Mouse (Mus musculus) activated CD4-positive, CD25-positive, alpha-beta regulatory T cell, adult 4 months (primary cell): ENCODE results near the gene Slc25a26. TPM values are rescaled to one million over a fixed set of nuclear protein-coding genes. Genes with fewer than 3 reads are reported as not detected.
A peak's percentile ranks its signal among the peaks of the same experiment; 100 is the strongest.

Experiments used
- ATAC-seq: one replicate; pipeline ENCODE4 v1.8.0; 2017
- polyA plus RNA-seq, 2 experiments: library from polyadenylated mRNA; unstranded; fragments of 100-300 nt; shearing (Covaris generic); gene quantifications; one replicate each; pipeline ENCODE4 v1.2.1; 2017

Gene Slc25a26
- polyA plus RNA-seq, 2 experiments from 2014 or later: 2.6 to 3.8 TPM

DNA sequence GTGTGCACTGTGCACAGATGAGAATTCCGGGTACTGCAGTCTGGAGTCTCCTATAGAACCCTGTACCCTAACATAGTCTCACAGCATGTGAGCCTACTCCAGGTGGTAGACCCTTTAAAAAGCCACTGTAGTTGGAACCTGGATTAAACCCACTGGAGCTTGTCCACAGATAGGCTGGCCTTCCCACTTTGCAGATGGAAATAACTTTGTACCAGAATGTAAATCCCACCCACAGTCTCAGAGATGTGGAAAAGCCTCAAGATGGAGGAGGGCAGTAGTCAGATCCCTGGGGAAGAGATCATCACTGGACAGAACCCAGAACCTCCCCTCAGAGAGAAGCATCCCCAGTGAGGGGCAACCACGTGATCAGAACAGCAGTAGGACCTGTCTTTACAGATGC is 143.9 kb downstream of the Slc25a26 start:
- no peak for ATAC-seq

- ATAC-seq: no peak
These were observed 144.5 kb downstream of the Slc25a26 start for GRCm38 (mm10) chr6:94644641-94645040.

DNA sequence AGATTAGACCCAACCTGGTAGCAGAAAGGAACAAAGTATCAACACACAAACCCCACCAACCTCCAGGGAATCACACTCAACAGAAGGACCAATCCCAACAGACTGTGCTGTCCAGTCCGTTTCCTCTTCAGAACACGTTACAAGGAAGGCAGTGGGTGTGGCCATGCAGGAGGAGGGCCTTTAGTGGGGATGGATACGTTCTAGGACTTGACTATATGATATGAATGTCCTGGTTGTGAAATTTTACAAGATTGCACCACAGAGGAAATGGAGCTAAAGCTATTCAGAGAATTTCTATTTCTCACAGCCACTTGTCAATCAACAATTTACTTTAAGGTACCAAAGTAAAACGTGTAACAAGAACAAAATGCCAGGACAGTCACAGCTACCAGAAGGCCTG is 145.6 kb downstream of the Slc25a26 start:
- no peak for ATAC-seq

DNA sequence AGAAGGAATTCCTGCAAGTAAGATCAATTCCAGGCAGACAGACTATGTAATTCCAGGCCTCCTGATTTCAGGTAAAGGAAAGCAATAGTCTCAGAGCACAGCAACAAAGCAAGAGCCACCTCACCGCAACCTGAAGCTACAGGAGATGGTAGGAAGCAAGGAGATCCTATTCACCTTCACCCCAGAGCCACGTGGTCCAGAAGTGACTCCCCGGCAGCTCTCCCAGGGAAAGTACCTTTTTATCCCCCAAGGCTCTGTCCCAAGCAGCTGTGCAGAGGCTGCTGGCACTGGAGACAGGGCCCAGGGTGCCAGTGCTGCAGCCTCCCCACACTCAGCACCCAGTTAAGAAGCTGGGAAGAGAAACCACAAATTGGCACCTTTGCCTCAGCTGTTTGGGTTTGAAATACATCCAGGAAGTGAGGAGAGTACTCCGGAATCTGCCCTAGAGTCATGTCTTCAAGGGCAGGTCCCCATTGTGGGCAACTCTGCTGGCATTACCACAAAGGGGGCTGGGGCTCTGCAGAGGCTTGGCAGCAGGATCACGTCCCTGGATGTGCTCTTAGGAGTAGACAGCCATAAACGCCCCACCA is 146.2 kb downstream of the Slc25a26 start:
- peak; percentile 47 for ATAC-seq

DNA sequence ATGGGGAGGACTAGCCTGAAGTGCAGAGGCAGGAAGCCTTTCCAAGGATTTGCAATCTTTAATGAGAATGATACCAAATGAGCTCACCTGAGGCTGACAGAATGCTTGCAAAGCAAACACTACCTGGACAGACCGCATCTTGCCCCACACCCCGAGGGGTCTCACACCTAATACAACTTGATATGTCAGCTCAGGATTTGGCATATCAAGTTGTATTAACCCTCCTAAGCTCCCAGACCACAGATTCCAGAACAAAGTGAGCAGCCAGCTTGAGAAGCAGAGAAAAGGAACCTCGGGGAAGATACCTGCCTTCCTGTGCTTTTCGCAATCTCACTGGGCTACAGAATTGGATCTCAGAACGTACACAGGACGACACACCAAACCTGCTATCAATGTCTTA is 146.8 kb downstream of the Slc25a26 start:
- ATAC-seq: no peak

GRCm38 (mm10) chr6:94647574-94648430 is 147.7 kb downstream of the Slc25a26 start:
- ATAC-seq: peak; percentile 16

- ATAC-seq: no peak
These were observed 148.4 kb downstream of the Slc25a26 start for GRCm38 (mm10) chr6:94648496-94648895.

GRCm38 (mm10) chr6:94649637-94650036 is 149.5 kb downstream of the Slc25a26 start:
- no peak for ATAC-seq

DNA sequence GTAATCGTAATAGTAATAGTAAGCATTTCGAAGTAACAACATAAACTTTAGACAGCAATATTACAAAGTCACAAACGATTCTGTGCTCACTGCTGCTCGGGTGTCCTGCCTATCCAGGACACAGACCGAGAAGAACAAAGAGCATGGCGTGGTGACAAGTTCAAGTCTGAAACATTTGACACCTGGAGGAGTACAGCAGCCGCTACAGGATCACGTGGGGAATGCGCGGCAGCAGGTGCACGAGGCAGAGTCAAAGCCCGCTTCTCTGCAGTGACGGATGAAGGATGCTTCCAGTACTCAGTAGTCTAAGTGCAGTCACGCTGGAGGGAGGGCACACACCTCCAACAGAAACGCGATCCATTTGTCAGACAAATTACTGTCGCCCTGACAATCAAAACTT is 151.4 kb downstream of the Slc25a26 start:
- ATAC-seq: no peak

GRCm38 (mm10) chr6:94652659-94653213 is 152.6 kb downstream of the Slc25a26 start:
- no peak for ATAC-seq

DNA sequence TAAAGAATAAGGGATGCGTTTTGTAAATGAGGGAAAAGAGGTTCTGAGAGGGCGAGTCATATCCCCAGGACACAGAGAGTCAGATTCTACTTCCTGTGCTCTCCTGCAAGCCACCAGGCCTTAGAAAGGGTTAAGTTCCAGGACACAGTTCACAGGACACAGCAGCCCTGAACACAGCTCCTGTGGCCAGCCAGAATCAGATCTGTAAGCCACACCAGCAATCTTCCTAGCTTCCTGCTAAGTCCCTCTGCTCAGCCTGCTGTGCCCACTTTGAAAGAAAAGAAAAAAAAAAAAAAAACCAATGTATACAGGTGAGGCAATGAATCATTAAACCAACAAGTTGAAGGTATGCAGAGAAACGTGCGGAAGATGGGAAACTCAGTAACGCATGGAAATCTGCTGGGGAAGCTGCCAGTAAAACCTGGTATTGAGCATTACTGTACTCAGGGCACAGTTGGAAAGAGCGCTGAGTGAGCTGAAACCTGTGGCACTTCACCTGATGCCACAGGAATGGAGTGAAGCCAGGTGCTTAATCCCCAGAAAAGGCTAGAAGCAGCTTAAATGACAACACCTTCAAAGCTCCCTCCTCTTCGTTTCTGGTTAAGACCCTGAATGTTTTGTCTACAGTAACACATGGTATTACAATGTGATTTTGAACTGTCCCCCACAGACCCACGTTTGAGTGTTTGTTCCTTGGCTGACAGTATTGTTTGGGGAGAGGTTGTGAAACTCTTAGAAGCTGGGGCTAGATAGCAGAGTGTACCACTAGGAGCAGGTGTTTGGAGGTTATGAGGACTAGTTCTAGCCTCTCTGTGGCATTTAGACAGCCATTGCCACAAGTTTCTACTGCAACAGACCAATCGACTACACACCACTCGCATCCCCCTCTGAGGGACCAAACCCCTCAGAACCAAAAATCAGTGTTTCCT is 153.5 kb downstream of the Slc25a26 start:
- ATAC-seq: no peak

Other genes with a start within 250 kb of the Slc25a26 start
- gene Magi1, start 216.4 kb upstream of the Slc25a26 start, polyA plus RNA-seq: 1 to 10 TPM in 1 of 2 experiments, not detected in 1; 6.4 TPM
- gene Lrig1, start 199.8 kb downstream of the Slc25a26 start, polyA plus RNA-seq: 10 to 100 TPM; 16.2 to 31.1 TPM